Mouse (Mus musculus) forebrain, postnatal 0 days (tissue): ENCODE data around the gene Trim56. TPM values are rescaled to one million over a fixed set of nuclear protein-coding genes. Genes with fewer than 3 reads are reported as not detected.

ENCODE experiments used
- ATAC-seq: fragments of 200-750 bp; cut with Nextera tagmentation; 2 replicates; pipeline ENCODE4 v1.8.0; 2017; ENCODE audit warnings: mild to moderate bottlenecking, moderate library complexity
- DNase-seq: peaks from one replicate; pipeline ENCODE4 v3.0.0-alpha.2; 2015
- H3K27ac ChIP-seq: fragments of 300-500 bp; sonication (generic); 2 replicates; pipeline ENCODE4 v1.5.1; 2014; ENCODE audit warnings: low read depth, mild to moderate bottlenecking, antibody characterized with exemption, low read length, moderate library complexity, mixed read lengths
- H3K27me3 ChIP-seq: fragments of 300-500 bp; sonication (generic); 2 replicates; pipeline ENCODE4 v1.6.1; 2014; ENCODE audit warnings: mild to moderate bottlenecking, low read length, mixed read lengths; ENCODE audit not compliant: insufficient read depth
- H3K36me3 ChIP-seq: fragments of 300-500 bp; sonication (generic); 2 replicates; pipeline ENCODE4 v1.6.1; 2014; ENCODE audit warnings: mild to moderate bottlenecking, moderate library complexity; ENCODE audit not compliant: insufficient read depth
- H3K4me1 ChIP-seq: fragments of 300-500 bp; sonication (generic); 2 replicates; pipeline ENCODE4 v1.6.1; 2014; ENCODE audit warnings: antibody characterized with exemption; ENCODE audit not compliant: insufficient read depth
- H3K4me2 ChIP-seq: fragments of 300-500 bp; sonication (generic); 2 replicates; pipeline ENCODE4 v1.6.1; 2014; ENCODE audit warnings: low read depth, mild to moderate bottlenecking, moderate library complexity
- H3K4me3 ChIP-seq: fragments of 300-500 bp; sonication (generic); 2 replicates; pipeline ENCODE4 v1.5.1; 2014; ENCODE audit warnings: low read depth, low read length, mixed read lengths
- H3K9ac ChIP-seq: fragments of 300-500 bp; sonication (generic); 2 replicates; pipeline ENCODE4 v1.6.1; 2014; ENCODE audit warnings: mild to moderate bottlenecking
- H3K9me3 ChIP-seq: fragments of 300-500 bp; sonication (generic); 2 replicates; pipeline ENCODE4 v1.6.1; 2016; ENCODE audit warnings: low read length
- CTCF ChIP-seq: sonication (generic); IDR thresholded peaks from 2 replicates; pipeline ENCODE4 v1.5.1; 2016; ENCODE audit warnings: antibody characterized with exemption, control low read depth, low read depth
- WGBS: fragments of 180-500 bp; shearing (Covaris S2); extraction: QIAGEN DNeasy Blood & Tissue Kit; methylation state at CpG from one replicate; pipeline ENCODE4 v1.1.7; 2014; 5-methylcytosine and 5-hydroxymethylcytosine counted together
- polyA plus RNA-seq: library from polyadenylated mRNA; unstranded; fragments of >200 nt; fragmentation: Nextera tagmentation; extraction: Ambion mirVana; gene quantifications from 2 replicates; pipeline ENCODE4 v1.2.1, GENCODE M21; 2015
- total RNA-seq: library from RNA; depleted of rRNA; stranded (reverse); fragments of >200 nt; gene quantifications from 2 replicates; pipeline ENCODE4 v1.2.3, GENCODE M21; 2014

Gene Trim56
- total and polyA plus RNA-seq, 2 experiments from 2014 or later = 2.3 to 4.0 TPM

GRCm38 (mm10) chr5:137138977-137139376 is 23.0 kb upstream of the Trim56 start:
- WGBS = 87% methylated on average over 10 of the region's 10 CpGs
- Histone ChIP-seq H3K36me3 (no peaks in the 10 kb centered on the region), H3K9ac (no peak overlapping the region), H3K4me1 (no peaks in the 10 kb centered on the region), H3K27me3 (no peaks in the 10 kb centered on the region), H3K4me2 (no peak overlapping the region), H3K9me3 (no peaks in the 10 kb centered on the region), H3K4me3 (no peak overlapping the region), H3K27ac (no peak overlapping the region)
- no peak for TF ChIP-seq CTCF
- DNase-seq (no peak), ATAC-seq (no peak)

- Histone ChIP-seq H3K27ac (no peak overlapping the region), H3K9ac (no peak overlapping the region), H3K4me3 (no peak overlapping the region), H3K9me3 (no peaks in the 10 kb centered on the region), H3K4me2 (no peak overlapping the region), H3K4me1 (no peaks in the 10 kb centered on the region), H3K36me3 (no peaks in the 10 kb centered on the region), H3K27me3 (no peaks in the 10 kb centered on the region)
- no peak for DNase-seq
- no peak for ATAC-seq
- TF ChIP-seq CTCF = no peak
- WGBS = 38% methylated on average over 11 of the region's 11 CpGs
Observed at GRCm38 (mm10) chr5:137134959-137135358, 18.9 kb upstream of the Trim56 start.

GRCm38 (mm10) chr5:137131490-137131889 is 15.5 kb upstream of the Trim56 start:
- peak; percentile 84 for DNase-seq
- Histone ChIP-seq H3K9ac (no peak overlapping the region), H3K9me3 (no peaks in the 10 kb centered on the region), H3K4me3 (no peak overlapping the region), H3K4me2 (no peak overlapping the region), H3K36me3 (no peaks in the 10 kb centered on the region), H3K27me3 (no peaks in the 10 kb centered on the region), H3K27ac (no peak overlapping the region), H3K4me1 (no peaks in the 10 kb centered on the region)
- peak; percentile 90 for TF ChIP-seq CTCF
- 2% methylated on average over 3 of the region's 3 CpGs for WGBS
- peak; percentile 54; the same call in 1 of the 2 replicates for ATAC-seq

GRCm38 (mm10) chr5:137129281-137129680 is 13.3 kb upstream of the Trim56 start:
- H3K27me3 ChIP-seq = no peaks in the 10 kb centered on the region
- H3K36me3 ChIP-seq = no peaks in the 10 kb centered on the region
- H3K4me3 ChIP-seq = no peak overlapping the region
- H3K4me1 ChIP-seq = no peaks in the 10 kb centered on the region
- no peaks in the 10 kb centered on the region for H3K9me3 ChIP-seq
- no peak for DNase-seq
- H3K27ac ChIP-seq = no peak overlapping the region
- no peak for TF ChIP-seq CTCF
- no peak for ATAC-seq
- no peak overlapping the region for H3K9ac ChIP-seq
- WGBS = 26% methylated on average over 5 of the region's 5 CpGs
- H3K4me2 ChIP-seq = no peak overlapping the region

GRCm38 (mm10) chr5:137123516-137123915 is 7.5 kb upstream of the Trim56 start:
- Histone ChIP-seq H3K27me3 (no peaks in the 10 kb centered on the region), H3K4me2 (no peak overlapping the region), H3K4me1 (peaks cover 12% of the 10 kb centered on the region; the same call in 1 of the 2 replicates), H3K9me3 (no peaks in the 10 kb centered on the region), H3K27ac (peak overlapping the region; percentile 63), H3K4me3 (no peak overlapping the region), H3K9ac (no peak overlapping the region), H3K36me3 (no peaks in the 10 kb centered on the region)
- ATAC-seq (no peak), DNase-seq (no peak)
- TF ChIP-seq CTCF = no peak
- 86% methylated on average over 4 of the region's 4 CpGs for WGBS

- peaks cover 12% of the 10 kb centered on the region; the same call in 1 of the 2 replicates for H3K4me1 ChIP-seq
- H3K27me3 ChIP-seq = no peaks in the 10 kb centered on the region
- TF ChIP-seq CTCF = peak; percentile 77
- no peaks in the 10 kb centered on the region for H3K36me3 ChIP-seq
- peak overlapping the region; percentile 63 for H3K27ac ChIP-seq
- peak overlapping the region; percentile 1; the same call in 1 of the 2 replicates for H3K9ac ChIP-seq
- peak; percentile 92 for ATAC-seq
- 9% methylated on average over 14 of the region's 14 CpGs for WGBS
- peak; percentile 90 for DNase-seq
- no peaks in the 10 kb centered on the region for H3K9me3 ChIP-seq
- H3K4me3 ChIP-seq = no peak overlapping the region
- H3K4me2 ChIP-seq = peak overlapping the region; percentile 30
Observed at GRCm38 (mm10) chr5:137122686-137123193, 6.7 kb upstream of the Trim56 start.

- H3K36me3 ChIP-seq = no peaks in the 10 kb centered on the region
- no peak overlapping the region for H3K9ac ChIP-seq
- H3K4me3 ChIP-seq = no peak overlapping the region
- no peak for DNase-seq
- H3K27ac ChIP-seq = no peak overlapping the region
- no peak overlapping the region for H3K4me2 ChIP-seq
- TF ChIP-seq CTCF = no peak
- H3K4me1 ChIP-seq = peaks cover 12% of the 10 kb centered on the region; the same call in 1 of the 2 replicates
- no peak for ATAC-seq
- H3K27me3 ChIP-seq = no peaks in the 10 kb centered on the region
- WGBS = 75% methylated on average over 4 of the region's 4 CpGs
- no peaks in the 10 kb centered on the region for H3K9me3 ChIP-seq
Observed at GRCm38 (mm10) chr5:137121280-137121679, 5.3 kb upstream of the Trim56 start.
